Mouse (Mus musculus) G1E (cell line): ENCODE measurements around the gene Il2rb. TPM values are rescaled to one million over a fixed set of nuclear protein-coding genes. Genes with fewer than 3 reads are reported as not detected.

Experiments used
- ATAC-seq: 2 replicates; pipeline ENCODE4 v1.8.0; 2016; ENCODE audit warnings: mild to moderate bottlenecking; ENCODE audit not compliant: insufficient number of reproducible peaks, poor library complexity, low FRiP score, severe bottlenecking; ENCODE audit errors: extremely low read depth
- DNase-seq: peaks from one replicate; pipeline ENCODE4 v3.0.0; 2012; ENCODE audit warnings: low spot score
- H3K27me3 ChIP-seq: 2 replicates; pipeline ENCODE4 v1.6.1; 2012; ENCODE audit warnings: mild to moderate bottlenecking, low read length, inconsistent platforms; ENCODE audit not compliant: insufficient read depth
- H3K36me3 ChIP-seq: replicated peaks from 2 replicates; pipeline ENCODE3; 2012; ENCODE audit warnings: mild to moderate bottlenecking, inconsistent platforms
- H3K4me1 ChIP-seq: 2 replicates; pipeline ENCODE4 v1.6.1; 2012; ENCODE audit warnings: low read depth, low read length, inconsistent platforms, mixed read lengths; ENCODE audit not compliant: insufficient read depth
- H3K4me3 ChIP-seq: 2 replicates; pipeline ENCODE4 v1.5.1; 2012; ENCODE audit warnings: low read depth, mild to moderate bottlenecking, inconsistent platforms, low read length, moderate library complexity, mixed read lengths
- H3K9me3 ChIP-seq: replicated peaks from 2 replicates; pipeline ENCODE4 v1.6.1; 2012; ENCODE audit warnings: inconsistent platforms
- CTCF ChIP-seq: IDR thresholded peaks from 2 replicates; pipeline ENCODE4 v1.5.1; 2012; ENCODE audit warnings: low read depth, low read length, inconsistent platforms, mixed read lengths
- GATA1 ChIP-seq: IDR thresholded peaks from 2 replicates; pipeline ENCODE4 v1.6.1; 2012; ENCODE audit warnings: borderline replicate concordance, low read length, inconsistent platforms, mixed read lengths
- GATA2 ChIP-seq: IDR thresholded peaks from 2 replicates; pipeline ENCODE4 v1.6.1; 2012; ENCODE audit warnings: low read depth, low read length, inconsistent platforms, borderline replicate concordance
- POLR2AphosphoS5 ChIP-seq: IDR thresholded peaks from 2 replicates; pipeline ENCODE4 v1.6.1; 2012; ENCODE audit warnings: low read depth, low read length, inconsistent platforms; ENCODE audit not compliant: insufficient replicate concordance
- TAL1 ChIP-seq: conservative IDR thresholded peaks from 2 replicates; pipeline ENCODE4 v1.6.1; 2012; ENCODE audit warnings: low read depth, low read length, inconsistent platforms, mixed read lengths
- polyA plus RNA-seq: library from polyadenylated mRNA; stranded (reverse); fragments of >175 nt; gene quantifications from 2 replicates; pipeline ENCODE4 v1.2.3, GENCODE M21; 2012
- total RNA-seq, 2 experiments: library from RNA; stranded (forward) in 1 of 2; stranded (reverse) in 1 of 2; fragments of 200-1000 nt in 1 of 2; fragments of >200 nt in 1 of 2; fragmentation: Nextera tagmentation in 1 of 2; gene quantifications; 2 replicates each; pipeline ENCODE4 v1.2.3; 2014 to 2017

Il2rb gene
- total and polyA plus RNA-seq, 3 experiments: 0.05 TPM; not detected in 2

- DNase-seq: no peak
- Histone ChIP-seq H3K4me1 (no peaks in the 10 kb centered on the region), H3K9me3 (no peaks in the 10 kb centered on the region), H3K36me3 (no peaks in the 10 kb centered on the region), H3K27me3 (peaks cover 39% of the 10 kb centered on the region), H3K4me3 (no peak overlapping the region)
- ATAC-seq: no peak
- TF ChIP-seq CTCF: no peak
- no peak for TF ChIP-seq GATA2
- TF ChIP-seq POLR2AphosphoS5: no peak
- TF ChIP-seq GATA1: no peak
- TF ChIP-seq TAL1: no peak
Observed at GRCm38 (mm10) chr15:78470495-78471276, 24.4 kb downstream of the Il2rb start.

GRCm38 (mm10) chr15:78468379-78468937 is 26.6 kb downstream of the Il2rb start, which contains the start of gene Tmprss6:
Tmprss6 (minus strand) TSS chr15:78468634.
- no peak within 1 kb of the TSS for H3K4me3 ChIP-seq
- ATAC-seq (no peak; the same call in 1 of the 2 replicates), DNase-seq (no peak)
- H3K36me3 ChIP-seq: no peaks in the 10 kb centered on the region
- H3K9me3 ChIP-seq: no peaks in the 10 kb centered on the region
- peaks cover 32% of the 10 kb centered on the region; the same call in 1 of the 2 replicates for H3K27me3 ChIP-seq
- no peaks in the 10 kb centered on the region for H3K4me1 ChIP-seq
- no peak for TF ChIP-seq CTCF
- no peak for TF ChIP-seq GATA2
- TF ChIP-seq POLR2AphosphoS5: no peak
- no peak for TF ChIP-seq TAL1
- TF ChIP-seq GATA1: no peak

DNA sequence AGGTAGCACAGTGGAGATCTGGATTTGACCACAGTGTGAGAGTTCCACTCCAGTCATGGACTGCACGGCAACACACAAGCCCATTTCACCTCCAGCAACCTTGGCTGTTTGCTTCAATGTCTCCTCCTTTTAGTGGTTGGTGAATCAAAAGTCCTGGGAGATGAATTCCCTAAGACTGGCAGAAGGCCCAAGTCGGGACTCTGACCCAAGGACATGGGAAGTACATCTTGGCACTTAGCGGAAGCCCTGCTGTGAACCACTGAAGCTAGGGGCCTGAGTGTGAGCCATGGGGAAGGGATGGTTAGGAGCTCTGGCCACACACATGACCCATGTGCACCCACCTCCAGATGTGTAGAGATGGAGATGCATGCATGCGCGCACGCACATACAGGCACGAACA is 27.5 kb downstream of the Il2rb start:
- ATAC-seq (no peak), DNase-seq (no peak)
- Histone ChIP-seq H3K4me3 (no peak overlapping the region), H3K9me3 (no peaks in the 10 kb centered on the region), H3K36me3 (no peaks in the 10 kb centered on the region), H3K4me1 (no peaks in the 10 kb centered on the region), H3K27me3 (peaks cover 34% of the 10 kb centered on the region; the same call in 1 of the 2 replicates)
- TF ChIP-seq CTCF (no peak), GATA1 (no peak), POLR2AphosphoS5 (no peak), TAL1 (no peak), GATA2 (no peak)

- Histone ChIP-seq H3K36me3 (no peaks in the 10 kb centered on the region), H3K9me3 (no peaks in the 10 kb centered on the region), H3K27me3 (peaks cover 34% of the 10 kb centered on the region; the same call in 1 of the 2 replicates), H3K4me3 (no peak overlapping the region), H3K4me1 (no peaks in the 10 kb centered on the region)
- no peak for DNase-seq
- ATAC-seq: no peak
- TF ChIP-seq CTCF: no peak
- TF ChIP-seq POLR2AphosphoS5: no peak
- no peak for TF ChIP-seq GATA2
- no peak for TF ChIP-seq GATA1
- TF ChIP-seq TAL1: no peak
Observed at GRCm38 (mm10) chr15:78466809-78467208, 28.3 kb downstream of the Il2rb start.

DNA sequence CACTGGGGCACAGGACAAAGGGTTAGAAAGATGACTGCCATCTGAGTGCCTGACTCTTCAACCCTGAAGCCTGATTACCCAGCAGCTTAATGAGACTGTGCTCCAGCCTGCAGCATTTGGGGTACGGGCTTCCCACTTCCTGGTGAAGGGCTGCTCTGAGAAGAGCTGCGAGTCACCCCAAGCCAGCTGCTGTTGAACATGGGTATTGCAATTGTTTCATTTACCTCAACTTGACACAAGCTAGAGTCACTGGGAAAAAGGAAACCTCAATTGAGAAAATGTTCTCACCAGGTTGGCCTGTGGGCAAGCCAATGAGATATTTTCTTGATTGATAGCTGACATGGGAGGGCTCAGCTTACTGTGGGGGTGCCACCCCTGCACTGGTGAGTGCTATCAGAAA is 32.1 kb downstream of the Il2rb start:
- H3K27me3 ChIP-seq: peaks cover 29% of the 10 kb centered on the region; the same call in 1 of the 2 replicates
- no peak for ATAC-seq
- H3K36me3 ChIP-seq: no peaks in the 10 kb centered on the region
- no peak overlapping the region for H3K4me3 ChIP-seq
- DNase-seq: no peak
- no peaks in the 10 kb centered on the region for H3K4me1 ChIP-seq
- TF ChIP-seq CTCF (no peak), POLR2AphosphoS5 (no peak), TAL1 (no peak), GATA2 (no peak), GATA1 (no peak)
- no peaks in the 10 kb centered on the region for H3K9me3 ChIP-seq

- Histone ChIP-seq H3K4me3 (no peak overlapping the region), H3K27me3 (peaks cover 56% of the 10 kb centered on the region), H3K9me3 (no peaks in the 10 kb centered on the region), H3K4me1 (peaks cover 8% of the 10 kb centered on the region), H3K36me3 (no peaks in the 10 kb centered on the region)
- no peak for DNase-seq
- no peak for ATAC-seq
- TF ChIP-seq GATA2 (no peak), TAL1 (no peak), GATA1 (no peak), CTCF (no peak), POLR2AphosphoS5 (no peak)
Observed at GRCm38 (mm10) chr15:78457193-78457592, 37.9 kb downstream of the Il2rb start.
